Mouse (Mus musculus): ENCODE results near the gene Hdac9.

Hdac9 gene

GRCm38 (mm10) chr12:34724274-34724673, 192.6 kb downstream of the Hdac9 start:
- in situ Hi-C loops (cut with MboI; ENCODE audit: unreplicated experiment in 2 of 2) = loop anchor here in 1 of 2 experiments (25.0 kb wide), 1 partner anchor 1313 kb away; the partner anchor contains the start of gene Tspan13

- in situ Hi-C loops (cut with MboI; ENCODE audit: unreplicated experiment in 2 of 2) = loop anchor here in 1 of 2 experiments (25.0 kb wide), 1 partner anchor 1314 kb away; the partner anchor contains the start of gene Tspan13
These were observed 193.9 kb downstream of the Hdac9 start for GRCm38 (mm10) chr12:34722831-34723490.

GRCm38 (mm10) chr12:34720906-34721305, 196.0 kb downstream of the Hdac9 start:
- in situ Hi-C loops (cut with MboI; ENCODE audit: unreplicated experiment in 2 of 2) = loop anchor here in 1 of 2 experiments (25.0 kb wide), 1 partner anchor 1316 kb away; the partner anchor contains the start of gene Tspan13

GRCm38 (mm10) chr12:34714266-34714939, 202.5 kb downstream of the Hdac9 start:
- in situ Hi-C loops (cut with MboI; ENCODE audit: unreplicated experiment in 2 of 2) = loop anchor here in 1 of 2 experiments (25.0 kb wide), 1 partner anchor 1323 kb away; the partner anchor contains the start of gene Tspan13

- in situ Hi-C loops (cut with MboI; ENCODE audit: unreplicated experiment in 2 of 2) = loop anchor here in 1 of 2 experiments (25.0 kb wide), 1 partner anchor 1339 kb away; the partner anchor contains the start of gene Tspan13
These were observed 218.9 kb downstream of the Hdac9 start for GRCm38 (mm10) chr12:34697981-34698380.

- in situ Hi-C loops (cut with MboI; ENCODE audit: unreplicated experiment in 2 of 2) = loop anchor here in 1 of 2 experiments (25.0 kb wide), 1 partner anchor 1341 kb away; the partner anchor contains the start of gene Tspan13
These were observed 220.2 kb downstream of the Hdac9 start for GRCm38 (mm10) chr12:34696736-34697135.

- in situ Hi-C loops (cut with MboI; ENCODE audit: unreplicated experiment in 2 of 2) = loop anchor here in 1 of 2 experiments (25.0 kb wide), 1 partner anchor 1348 kb away; the partner anchor contains the start of gene Tspan13
These were observed 228.0 kb downstream of the Hdac9 start for GRCm38 (mm10) chr12:34688941-34689340.

GRCm38 (mm10) chr12:34683375-34683774, 233.5 kb downstream of the Hdac9 start:
- in situ Hi-C loops (cut with MboI; ENCODE audit: unreplicated experiment in 2 of 2) = loop anchor here in 1 of 2 experiments (25.0 kb wide), 1 partner anchor 1354 kb away; the partner anchor contains the start of gene Tspan13

GRCm38 (mm10) chr12:34682657-34683056, 234.2 kb downstream of the Hdac9 start:
- in situ Hi-C loops (cut with MboI; ENCODE audit: unreplicated experiment in 2 of 2) = loop anchor here in 1 of 2 experiments (25.0 kb wide), 1 partner anchor 1355 kb away; the partner anchor contains the start of gene Tspan13

GRCm38 (mm10) chr12:34680576-34680975, 236.3 kb downstream of the Hdac9 start:
- in situ Hi-C loops (cut with MboI; ENCODE audit: unreplicated experiment in 2 of 2) = loop anchor here in 1 of 2 experiments (25.0 kb wide), 1 partner anchor 1357 kb away; the partner anchor contains the start of gene Tspan13

- in situ Hi-C loops (cut with MboI; ENCODE audit: unreplicated experiment in 2 of 2) = loop anchor here in 1 of 2 experiments (25.0 kb wide), 1 partner anchor 1360 kb away; the partner anchor contains the start of gene Tspan13
These were observed 239.8 kb downstream of the Hdac9 start for GRCm38 (mm10) chr12:34677110-34677509.

- in situ Hi-C loops (cut with MboI; ENCODE audit: unreplicated experiment in 2 of 2) = loop anchor here in 1 of 2 experiments (25.0 kb wide), 1 partner anchor 1163 kb away; no protein-coding TSS in a partner anchor
These were observed 242.7 kb downstream of the Hdac9 start for GRCm38 (mm10) chr12:34674235-34674634.

- in situ Hi-C loops (cut with MboI; ENCODE audit: unreplicated experiment in 2 of 2) = loop anchor here in 1 of 2 experiments (25.0 kb wide), 1 partner anchor 1164 kb away; no protein-coding TSS in a partner anchor
These were observed 243.4 kb downstream of the Hdac9 start for GRCm38 (mm10) chr12:34673539-34673938.

GRCm38 (mm10) chr12:34664758-34665157, 252.1 kb downstream of the Hdac9 start:
- in situ Hi-C loops (cut with MboI; ENCODE audit: unreplicated experiment in 2 of 2) = loop anchor here (5.0 to 25.0 kb wide), 10 partner anchors 108 to 1220 kb away; partner anchors contain the start of gene Snx13 (in 2 of the 2)

GRCm38 (mm10) chr12:34661378-34661777, 255.5 kb downstream of the Hdac9 start:
- in situ Hi-C loops (cut with MboI; ENCODE audit: unreplicated experiment in 2 of 2) = loop anchor here (5.0 to 25.0 kb wide), 10 partner anchors 111 to 1223 kb away; partner anchors contain the start of gene Snx13 (in 2 of the 2)

GRCm38 (mm10) chr12:34660027-34660426, 256.9 kb downstream of the Hdac9 start:
- in situ Hi-C loops (cut with MboI; ENCODE audit: unreplicated experiment in 2 of 2) = loop anchor here (5.0 to 25.0 kb wide), 10 partner anchors 112 to 1225 kb away; partner anchors contain the start of gene Snx13 (in 2 of the 2)

- in situ Hi-C loops (cut with MboI; ENCODE audit: unreplicated experiment in 2 of 2) = loop anchor here (5.0 to 25.0 kb wide), 5 partner anchors 206 to 1266 kb away; partner anchors contain the start of gene Efcab10 (in 1 of the 2)
These were observed 258.3 kb downstream of the Hdac9 start for GRCm38 (mm10) chr12:34658568-34658967.

- in situ Hi-C loops (cut with MboI; ENCODE audit: unreplicated experiment in 2 of 2) = loop anchor here (5.0 to 25.0 kb wide), 5 partner anchors 206 to 1266 kb away; partner anchors contain the start of gene Efcab10 (in 1 of the 2)
These were observed 258.8 kb downstream of the Hdac9 start for GRCm38 (mm10) chr12:34658119-34658518.

GRCm38 (mm10) chr12:34653615-34654014, 263.3 kb downstream of the Hdac9 start:
- in situ Hi-C loops (cut with MboI; ENCODE audit: unreplicated experiment in 2 of 2) = loop anchor here in 1 of 2 experiments (5.0 to 25.0 kb wide), 3 partner anchors 1179 to 1266 kb away; no protein-coding TSS in a partner anchor

GRCm38 (mm10) chr12:34648753-34649152, 268.1 kb downstream of the Hdac9 start:
- in situ Hi-C loops (cut with MboI; ENCODE audit: unreplicated experiment in 2 of 2) = loop anchor here in 1 of 2 experiments (25.0 kb wide), 1 partner anchor 1611 kb away; no protein-coding TSS in a partner anchor

Data from v-Abl transformed pro-B cells (cell line).